Mouse (Mus musculus) heart, postnatal 0 days (tissue): ENCODE measurements around the gene Med7.

Experiments used
- CTCF ChIP-seq: IDR thresholded peaks from 2 replicates; pipeline ENCODE4 v1.5.1; 2016; ENCODE audit warnings: antibody characterized with exemption, control low read depth, low read depth
- EP300 ChIP-seq: IDR thresholded peaks from 2 replicates; pipeline ENCODE4 v1.6.1; 2016; ENCODE audit warnings: antibody characterized with exemption, low read depth

DNA sequence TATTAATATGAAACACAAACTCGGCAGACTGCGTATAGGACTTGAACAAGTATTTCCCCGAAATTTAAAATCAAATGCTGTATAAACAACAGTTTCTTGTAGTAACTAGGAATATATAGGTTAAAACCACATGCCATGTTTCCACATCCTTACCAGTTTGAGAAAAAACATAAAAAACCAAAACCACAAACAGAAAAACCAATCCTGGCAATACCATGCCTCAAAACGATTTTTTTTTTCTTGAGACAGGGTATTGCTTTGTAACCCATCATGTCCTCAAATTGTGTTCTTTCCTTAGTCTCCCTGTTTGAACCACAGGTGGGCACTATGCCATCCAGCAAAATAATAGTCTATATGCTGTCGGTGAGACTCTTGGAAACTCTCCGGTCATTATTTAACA, 9.4 kb downstream of the Med7 start:
- TF ChIP-seq CTCF (no peak), EP300 (no peak)
